In the genomic region with DNA sequence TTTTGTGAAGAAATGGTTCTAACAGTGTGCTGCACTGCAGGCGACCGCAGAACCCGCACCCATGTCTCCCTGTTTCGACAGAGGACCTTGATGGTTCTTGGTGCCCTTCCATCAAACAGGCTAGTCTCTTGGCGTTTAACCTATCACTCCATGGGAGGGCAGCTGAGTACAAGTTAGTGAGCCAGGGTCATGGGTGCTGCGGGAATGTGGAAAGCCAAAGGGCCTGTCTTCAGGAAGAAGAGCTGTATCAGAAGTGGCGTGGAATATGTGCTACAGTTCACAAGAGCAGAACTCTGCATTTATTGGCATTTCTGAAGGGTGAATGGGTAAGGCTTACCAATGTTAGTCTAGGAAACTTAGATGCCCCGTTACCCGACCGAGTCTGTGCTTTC, we compare ENCODE assay signal across 1 mouse cellular context.
TF ChIP-seq lines count a peak whose summit lies in the region.

No protein-coding gene starts in this region.

TF ChIP-seq in MEL, 35 proteins besides CTCF, POLR2A, EP300 and RAD21:
- TF ChIP-seq ZNF384 (IDR thresholded peaks at IDR 0.05; ENCODE audit: low read depth, low read length): no peak
- no peak for TF ChIP-seq MXI1 (IDR thresholded peaks at IDR 0.05; ENCODE audit: low read depth, low read length)
- no peak for TF ChIP-seq MAFK (IDR thresholded peaks at IDR 0.05; ENCODE audit: borderline replicate concordance, low read depth, low read length)
- TF ChIP-seq ZMIZ1 (IDR thresholded peaks at IDR 0.05; ENCODE audit: low read depth, low read length): no peak
